Mouse (Mus musculus): ENCODE measurements around the gene Mc3r.
A peak's percentile ranks its signal among the peaks of the same experiment; 100 is the strongest.

Mc3r gene

DNA sequence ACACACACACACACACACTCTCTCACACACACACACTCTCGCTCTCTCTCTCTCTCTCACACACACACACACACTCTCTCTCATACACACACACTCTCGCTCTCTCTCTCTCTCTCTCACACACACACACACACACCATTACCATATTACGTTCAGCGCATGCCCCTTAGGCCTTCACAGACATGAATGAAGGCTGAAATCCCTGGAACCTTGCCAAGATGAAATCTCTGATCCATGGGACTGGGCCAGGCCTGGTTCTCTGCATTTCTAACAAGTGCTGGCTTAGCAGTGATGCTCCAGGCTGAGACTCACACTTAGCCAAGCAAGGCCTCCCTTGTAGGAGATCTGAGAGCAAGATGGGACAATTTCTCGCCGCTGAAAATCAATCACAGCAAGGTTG is 8.1 kb downstream of the Mc3r start:
- DNase-seq (ENCODE audit: low spot score) = no peak

GRCm38 (mm10) chr2:172256956-172257355 is 8.7 kb downstream of the Mc3r start:
- no peak for DNase-seq (ENCODE audit: low spot score)

DNA sequence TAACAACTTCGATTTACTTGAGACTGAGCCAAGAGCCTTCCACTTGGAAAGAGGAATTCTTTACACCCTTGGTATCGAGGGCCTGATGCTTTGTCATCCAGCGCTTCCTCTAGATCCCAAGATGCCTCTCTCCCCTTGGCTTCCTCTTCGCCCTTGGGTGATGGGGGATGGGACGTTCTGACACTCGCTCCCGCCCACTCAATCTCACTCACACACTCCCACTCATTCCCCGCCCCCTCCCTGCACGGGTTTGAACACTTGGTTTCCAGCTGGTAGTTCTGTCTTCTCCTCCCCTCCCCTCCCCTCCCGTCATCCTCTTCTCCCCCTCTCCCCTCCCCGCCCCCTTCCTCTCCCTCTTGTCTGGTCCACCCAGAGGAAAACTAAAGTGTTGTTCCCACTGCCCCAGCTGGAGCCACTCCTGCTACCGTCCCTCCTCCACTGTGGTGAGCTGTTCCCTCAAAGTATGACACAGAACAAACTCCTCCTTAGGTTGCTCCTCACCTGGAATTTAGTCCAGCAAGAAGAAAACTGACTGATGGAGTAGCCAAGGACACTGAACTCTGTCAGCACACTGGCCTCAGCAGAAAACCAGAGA is 9.3 kb downstream of the Mc3r start:
- DNase-seq (ENCODE audit: low spot score) = no peak

DNA sequence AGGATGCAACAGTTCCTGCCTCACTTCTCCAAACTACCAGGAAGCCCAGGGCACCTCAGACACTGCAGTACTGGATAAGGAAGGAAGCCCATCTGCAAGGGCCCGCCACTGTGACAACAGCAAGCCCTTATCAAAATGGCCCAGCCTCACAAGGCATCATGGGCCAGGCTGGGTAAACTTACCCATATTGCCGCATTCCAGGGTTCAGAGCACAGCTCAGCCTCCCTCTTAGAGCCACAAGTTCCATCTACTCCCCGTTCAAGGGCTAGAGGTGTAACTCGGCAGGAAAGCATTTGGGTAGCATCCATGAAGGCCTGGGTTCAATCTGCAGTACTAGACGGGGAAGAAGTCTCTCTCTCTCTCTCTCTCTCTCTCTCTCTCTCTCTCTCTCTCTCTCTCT is 11.8 kb downstream of the Mc3r start:
- no peak for DNase-seq (ENCODE audit: low spot score)

DNA sequence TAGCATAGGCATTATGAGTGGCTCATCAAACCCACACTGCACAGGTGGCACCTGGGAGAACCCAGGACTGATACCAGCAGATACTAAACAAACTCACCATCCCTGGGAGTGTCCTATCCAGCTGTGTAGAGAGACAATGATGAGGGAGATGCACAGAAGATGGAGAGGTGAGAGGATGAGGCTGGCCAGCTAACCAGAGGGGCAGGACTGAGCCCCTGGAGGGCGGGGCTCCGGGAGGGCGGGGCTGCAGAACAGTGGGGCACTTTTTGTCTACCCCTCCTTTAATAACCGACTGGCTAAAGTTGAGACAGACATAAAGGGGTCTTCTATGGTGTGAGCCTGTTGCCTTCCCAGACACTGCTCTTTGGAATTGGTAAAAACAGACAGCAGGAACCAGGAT is 13.1 kb downstream of the Mc3r start:
- no peak for DNase-seq (ENCODE audit: low spot score)

DNA sequence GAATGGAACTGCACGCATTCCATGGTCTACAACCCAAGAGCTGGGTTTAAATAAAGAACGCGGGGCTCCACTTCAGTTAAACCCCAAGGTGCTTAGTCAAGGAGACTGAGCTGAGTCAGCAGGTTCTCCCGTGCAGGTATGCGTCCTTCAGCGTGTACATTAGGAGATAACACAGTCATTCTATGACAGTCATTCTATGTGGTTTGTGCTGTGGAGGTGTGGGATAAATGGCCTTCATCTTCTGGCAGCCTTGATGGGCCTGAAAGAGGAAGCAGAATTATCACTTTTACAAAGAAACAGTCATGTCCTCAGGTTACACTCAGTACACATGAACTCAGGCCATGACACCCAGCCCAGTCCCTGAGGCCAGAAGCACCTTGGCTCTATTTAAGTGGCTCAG is 14.9 kb downstream of the Mc3r start:
- DNase-seq (ENCODE audit: low spot score) = no peak

GRCm38 (mm10) chr2:172269907-172270306 is 21.6 kb downstream of the Mc3r start:
- no peak for DNase-seq (ENCODE audit: low spot score)

- DNase-seq (ENCODE audit: low spot score) = no peak
These were observed 22.2 kb downstream of the Mc3r start for GRCm38 (mm10) chr2:172270485-172270944.

- no peak for DNase-seq (ENCODE audit: low spot score)
These were observed 22.8 kb downstream of the Mc3r start for GRCm38 (mm10) chr2:172270974-172271697.

GRCm38 (mm10) chr2:172274662-172275061 is 26.4 kb downstream of the Mc3r start:
- no peak for DNase-seq (ENCODE audit: low spot score)

DNA sequence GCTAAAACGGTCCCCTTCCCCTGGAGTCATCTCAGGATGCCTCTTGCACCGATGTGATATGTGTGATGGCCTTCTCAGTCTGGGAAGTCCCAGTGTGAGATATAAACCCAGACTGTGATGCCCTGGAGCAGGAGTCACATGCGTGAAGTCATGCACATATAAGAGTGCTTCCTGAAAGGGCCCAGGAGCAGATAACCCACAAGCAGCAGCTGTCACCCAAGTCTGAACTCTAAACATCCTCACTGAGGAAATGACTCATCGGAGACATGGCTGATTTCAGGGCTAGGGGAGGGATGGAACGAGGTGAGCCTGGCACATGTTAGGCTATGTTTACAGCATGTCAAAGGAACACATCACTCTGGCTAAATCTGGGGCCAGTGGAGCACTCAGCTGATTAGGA is 27.9 kb downstream of the Mc3r start:
- DNase-seq (ENCODE audit: low spot score) = no peak

- DNase-seq (ENCODE audit: low spot score) = no peak
These were observed 30.7 kb downstream of the Mc3r start for GRCm38 (mm10) chr2:172278979-172279378.

GRCm38 (mm10) chr2:172282071-172282710 is 33.9 kb downstream of the Mc3r start:
- DNase-seq (ENCODE audit: low spot score) = peak; percentile 12

DNA sequence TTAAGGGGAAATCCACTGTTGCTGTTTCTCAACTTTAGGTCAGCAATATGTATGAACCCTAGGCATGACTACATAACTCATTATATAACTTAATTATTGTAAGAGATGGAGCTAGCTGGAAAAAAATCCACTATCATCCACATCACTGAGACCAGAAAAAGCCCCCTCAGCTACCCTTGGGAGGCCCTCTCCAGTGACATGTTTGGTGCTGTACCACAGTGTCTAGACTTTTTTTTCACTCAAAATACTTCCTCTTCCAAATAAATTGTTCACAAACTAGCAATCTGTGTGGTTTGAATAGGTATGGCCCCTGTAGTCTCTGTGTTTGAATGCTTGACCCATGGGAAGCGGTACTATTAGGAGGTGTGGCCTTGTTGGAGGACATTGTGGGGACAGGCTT is 39.4 kb downstream of the Mc3r start:
- no peak for DNase-seq (ENCODE audit: low spot score)

GRCm38 (mm10) chr2:172288965-172289364 is 40.7 kb downstream of the Mc3r start:
- no peak for DNase-seq (ENCODE audit: low spot score)

DNA sequence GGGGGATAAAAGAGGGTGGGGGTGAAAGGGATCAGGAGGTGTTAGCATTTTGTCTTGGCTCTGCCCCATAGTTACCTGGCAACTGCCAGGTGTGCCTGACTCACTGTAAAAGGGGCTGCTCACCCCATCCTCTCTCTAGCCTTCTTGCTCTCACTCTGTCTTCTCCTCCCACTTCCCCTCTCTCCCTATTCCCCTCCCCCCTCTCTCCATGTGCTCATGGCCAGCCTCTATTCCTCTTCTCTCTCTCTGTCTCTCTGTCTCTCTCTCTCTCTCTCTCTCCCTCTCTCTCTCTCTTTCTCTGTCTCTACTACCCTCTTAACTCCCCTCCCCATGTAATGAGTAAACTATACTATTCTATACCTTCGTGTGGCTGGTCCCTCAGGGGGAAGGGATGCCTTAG is 41.3 kb downstream of the Mc3r start:
- no peak for DNase-seq (ENCODE audit: low spot score)

- peak; percentile 8 for DNase-seq (ENCODE audit: low spot score)
These were observed 42.2 kb downstream of the Mc3r start for GRCm38 (mm10) chr2:172290474-172290873.

DNA sequence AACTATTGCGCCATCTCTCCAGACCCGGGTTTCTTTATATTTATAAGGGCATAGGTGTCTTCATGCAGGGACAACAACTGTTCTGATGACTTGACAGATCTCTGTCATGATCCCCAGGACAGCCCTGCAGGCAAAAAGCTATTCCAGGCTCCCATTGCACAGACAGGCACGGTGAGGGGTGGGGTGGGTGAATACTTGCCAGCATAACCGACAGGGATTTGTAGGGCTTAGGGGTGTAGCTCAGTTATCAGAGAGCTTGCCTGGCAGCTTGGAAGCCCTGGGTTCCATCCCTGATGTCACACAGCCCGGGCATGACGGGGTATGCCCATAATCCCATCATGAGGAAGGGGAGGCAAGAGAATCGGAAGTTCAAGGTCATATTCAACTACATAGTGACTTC is 42.7 kb downstream of the Mc3r start:
- DNase-seq (ENCODE audit: low spot score) = no peak

DNA sequence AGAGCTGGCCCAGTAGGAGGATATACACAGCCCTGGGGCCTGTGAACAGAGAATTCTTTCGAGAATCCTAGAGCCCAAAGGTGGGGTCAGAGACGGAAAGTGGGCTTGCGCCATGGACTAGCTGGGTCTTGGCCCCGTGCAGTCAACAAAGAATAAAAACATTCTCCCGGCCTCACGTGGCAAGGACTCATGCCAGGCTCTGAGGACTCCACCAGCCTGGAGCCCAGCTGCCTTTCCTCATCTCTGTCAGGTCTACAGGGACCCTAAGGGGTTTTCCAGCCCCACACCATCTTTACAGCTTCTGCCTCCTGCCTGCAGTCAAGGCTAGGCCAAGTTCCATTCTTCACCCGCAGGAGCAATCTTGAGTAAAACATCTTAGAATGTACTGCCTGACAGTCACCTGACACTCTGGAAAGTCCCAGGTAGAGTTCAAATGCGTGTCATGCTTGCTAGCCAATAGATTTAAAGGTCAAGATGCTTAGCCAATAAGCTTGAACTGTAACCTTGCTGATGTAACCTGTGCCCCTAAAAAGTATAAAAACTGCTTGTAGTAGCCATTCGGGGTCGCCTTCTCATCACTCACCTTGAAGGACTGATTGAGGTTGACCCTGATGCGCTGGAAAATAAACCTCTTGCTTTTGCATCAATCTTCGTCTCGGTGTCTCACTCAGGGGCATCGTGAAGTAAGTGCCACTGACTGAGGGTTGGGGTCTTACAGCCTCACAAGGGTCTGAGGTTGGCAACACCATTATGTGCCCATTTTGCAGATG is 43.6 kb downstream of the Mc3r start:
- DNase-seq (ENCODE audit: low spot score) = no peak

DNA sequence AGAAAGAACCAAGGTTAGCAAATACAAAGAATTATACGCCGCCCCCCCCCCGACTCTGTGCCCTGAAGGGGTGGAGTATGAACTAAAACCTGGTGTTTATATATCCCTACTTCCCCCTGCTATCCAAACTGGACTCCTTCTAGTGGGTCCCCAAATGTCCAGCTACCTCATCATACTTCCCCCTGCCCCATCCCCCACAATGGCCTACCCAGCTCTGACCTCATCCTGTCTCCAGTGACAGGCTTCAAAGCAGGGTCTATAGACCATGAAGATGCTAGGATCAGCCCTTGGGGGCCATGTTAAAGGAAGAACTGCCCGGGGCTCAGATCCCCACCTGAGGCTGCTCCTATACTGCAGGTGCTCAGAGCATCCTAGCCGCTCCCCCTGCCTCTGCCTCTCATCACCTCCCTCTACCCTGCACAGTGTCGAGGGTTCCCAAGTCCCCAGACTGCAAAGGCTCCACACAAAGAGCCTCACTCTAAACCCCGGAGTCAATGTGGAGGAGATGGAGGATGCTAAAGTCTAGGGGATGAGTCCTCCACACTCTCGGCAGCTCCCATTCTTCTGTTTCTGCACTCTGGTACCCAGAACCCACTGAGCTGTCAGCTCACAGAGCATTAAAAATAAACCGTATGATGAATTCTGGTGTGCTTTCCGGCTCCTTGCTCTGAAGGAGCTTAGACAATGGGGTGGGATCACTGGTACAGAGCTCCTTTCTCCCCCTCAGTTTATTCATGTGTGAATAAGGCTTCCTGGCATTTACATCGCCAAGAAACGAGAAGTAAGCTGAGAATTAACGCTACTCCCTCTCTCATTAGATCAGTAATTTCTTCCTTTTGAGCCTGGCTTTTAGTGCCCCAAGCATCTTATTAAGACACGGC is 44.5 kb downstream of the Mc3r start:
- no peak for DNase-seq (ENCODE audit: low spot score)

- DNase-seq (ENCODE audit: low spot score) = no peak
These were observed 49.8 kb downstream of the Mc3r start for GRCm38 (mm10) chr2:172298083-172298482.

GRCm38 (mm10) chr2:172298542-172298941 is 50.2 kb downstream of the Mc3r start:
- no peak for DNase-seq (ENCODE audit: low spot score)

Data from ovary, postnatal 36 days (tissue).